Mouse (Mus musculus) heart, adult 11 months (tissue): ENCODE data around the gene Acp5.
"Not testable (repeated sequence)": the region's sequence is repeated elsewhere in the genome, so short reads cannot be mapped to it uniquely, and the experiment has no call there.

Source experiments
- DNase-seq: peaks from one replicate; pipeline ENCODE4 v3.0.0; 2022

Gene Acp5

DNA sequence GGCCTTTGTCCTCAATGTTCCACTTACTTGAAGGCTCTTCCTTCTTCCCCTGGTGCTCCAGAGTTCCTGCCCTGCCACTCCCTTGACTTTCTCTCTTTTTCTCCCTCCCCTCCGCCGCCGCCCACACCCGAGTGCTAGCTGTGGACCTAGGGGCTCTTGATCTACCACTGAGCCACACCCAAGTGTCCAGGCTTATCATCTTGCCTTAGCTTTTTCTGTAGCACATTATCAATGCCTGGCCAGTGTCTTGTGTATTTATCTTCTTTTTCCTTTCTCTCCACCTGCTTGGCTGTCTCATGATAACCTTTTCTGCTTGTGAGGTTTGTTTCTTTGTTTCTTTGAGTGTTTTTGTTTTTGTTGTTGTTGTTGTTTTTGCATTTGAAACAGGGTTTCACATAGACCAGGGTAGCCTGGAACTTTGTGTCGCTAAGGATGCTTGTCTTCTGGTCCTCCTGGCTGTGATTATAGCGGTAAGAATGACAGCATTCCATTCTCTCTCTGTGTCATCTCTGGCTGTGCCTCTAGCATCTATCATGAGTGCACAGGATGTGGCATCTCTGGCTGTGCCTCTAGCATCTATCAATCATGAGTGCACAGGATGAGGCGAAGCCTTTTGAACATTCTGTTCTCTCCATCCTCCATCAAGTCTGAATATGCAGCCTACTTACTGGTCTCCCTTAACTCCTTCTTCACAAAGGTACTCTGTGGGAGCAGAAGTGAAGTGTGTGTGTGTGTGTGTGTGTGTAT, at the start of gene Acp5:
Acp5 (minus strand) TSS at position 68 of the 747 bp plus-strand sequence.
- no peak for DNase-seq

GRCm38 (mm10) chr9:22172318-22172717, 36.8 kb upstream of the Acp5 start:
- DNase-seq: peak; percentile 57

DNA sequence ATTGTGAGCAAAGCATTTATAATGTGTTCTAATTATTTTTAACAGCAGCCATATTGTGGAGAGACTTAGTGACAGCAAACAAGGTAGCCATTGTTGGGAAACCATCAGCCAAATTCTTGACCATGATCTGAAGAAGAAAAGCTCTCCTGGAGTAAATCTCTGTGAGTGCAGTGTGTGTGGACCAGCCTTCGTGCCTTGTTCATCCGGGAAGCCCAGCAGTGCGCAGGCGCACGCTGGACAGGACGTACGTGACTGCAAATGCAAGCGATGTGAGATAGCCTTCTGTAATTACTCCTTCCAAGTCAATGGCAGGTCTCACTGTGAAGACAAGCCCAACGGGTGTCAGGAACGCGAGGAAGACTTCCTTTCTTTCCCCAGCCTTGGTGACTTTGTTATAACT, 33.8 kb upstream of the Acp5 start:
- peak; percentile 63 for DNase-seq

DNA sequence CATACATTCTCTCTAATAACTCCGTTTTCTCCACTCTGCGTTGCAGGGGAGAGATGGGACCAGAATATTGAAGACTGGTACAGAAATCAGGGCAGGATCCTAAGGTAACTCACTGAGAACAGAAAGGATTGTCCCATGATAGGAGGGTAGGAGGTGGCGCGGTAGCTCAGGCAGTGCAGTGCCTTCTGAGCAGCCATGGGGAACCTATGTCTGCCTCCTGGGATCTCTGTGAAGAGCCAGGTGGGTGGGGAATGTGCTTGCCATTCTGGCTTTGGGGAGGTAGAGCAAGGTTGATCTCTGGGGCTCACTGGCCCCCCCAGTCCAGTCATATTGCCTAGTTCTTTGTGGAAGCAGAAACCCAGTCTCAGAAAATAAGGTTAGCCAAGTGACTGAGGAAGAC, 32.2 kb upstream of the Acp5 start:
- peak; percentile 85 for DNase-seq

DNA sequence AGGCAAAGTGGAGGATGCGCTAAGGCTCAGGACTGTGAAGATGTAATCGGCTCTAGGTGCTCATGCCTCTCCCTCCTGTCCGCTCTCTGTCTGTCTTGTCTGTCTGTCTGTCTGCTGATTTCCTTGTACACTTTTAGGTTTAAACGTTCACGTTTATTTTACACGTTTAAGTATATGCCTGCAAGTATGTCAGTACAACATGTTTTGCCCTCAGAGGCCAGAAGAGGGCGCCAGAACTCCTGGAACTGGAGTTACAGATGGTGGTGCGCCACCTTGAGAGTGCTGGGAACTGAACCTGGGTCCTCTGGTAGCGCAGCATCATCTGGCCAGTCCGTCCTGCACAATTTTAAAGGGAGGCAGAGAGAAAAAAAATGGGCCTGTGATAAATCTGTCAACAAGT, 31.2 kb upstream of the Acp5 start:
- DNase-seq: peak; percentile 65

GRCm38 (mm10) chr9:22165964-22166363, 30.5 kb upstream of the Acp5 start:
- DNase-seq: no peak

- peak; percentile 94 for DNase-seq
Measured at GRCm38 (mm10) chr9:22164711-22165668, 29.5 kb upstream of the Acp5 start.

DNA sequence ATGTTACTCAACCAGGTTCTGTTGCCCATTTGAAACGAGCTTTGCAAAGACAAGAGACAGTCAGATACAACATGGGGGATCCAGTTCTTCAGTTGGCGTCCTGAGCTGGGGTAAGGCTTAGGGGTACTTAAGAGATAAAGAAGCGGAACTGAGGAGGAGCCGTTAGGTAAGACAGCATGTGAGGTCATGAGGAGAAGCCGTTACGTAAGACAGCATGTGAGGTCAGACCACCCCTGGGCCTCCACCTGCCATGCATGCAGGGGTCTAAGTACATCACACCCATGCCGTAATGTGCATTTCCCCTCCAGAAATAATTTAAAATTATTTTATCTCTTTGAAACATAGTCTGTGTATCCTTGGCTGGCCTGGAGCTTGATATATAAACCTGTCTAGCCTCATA, 27.4 kb upstream of the Acp5 start:
- no peak for DNase-seq

- no peak for DNase-seq
Measured at GRCm38 (mm10) chr9:22162305-22162704, 26.8 kb upstream of the Acp5 start.

DNA sequence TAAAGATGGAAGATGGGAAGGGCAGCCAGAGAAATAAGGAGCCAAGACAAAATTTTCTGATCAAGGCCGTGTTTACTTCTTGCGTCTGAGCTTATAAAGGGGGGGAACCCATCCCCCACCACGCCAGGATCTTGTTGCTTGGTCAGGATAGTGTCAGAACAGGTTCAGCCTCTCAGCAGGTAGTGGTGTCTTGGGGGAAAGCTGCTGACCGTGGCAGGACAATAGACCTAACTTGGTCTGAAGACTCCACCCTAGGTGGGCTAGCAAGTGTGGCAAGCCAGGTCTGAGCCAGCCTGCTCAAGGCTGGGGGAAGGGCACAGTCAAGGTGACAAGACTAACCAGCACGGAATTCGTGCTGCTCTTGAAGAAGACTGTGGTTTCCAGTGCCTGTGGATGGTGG, 25.8 kb upstream of the Acp5 start:
- no peak for DNase-seq

- DNase-seq: peak; percentile 89
Measured at GRCm38 (mm10) chr9:22157516-22158265, 22.2 kb upstream of the Acp5 start.

- DNase-seq: peak; percentile 100
Measured at GRCm38 (mm10) chr9:22156497-22157245, 21.2 kb upstream of the Acp5 start, which contains the start of gene Pigyl. Pigyl (plus strand) TSS chr9:22156846.

- peak; percentile 91 for DNase-seq
Measured at GRCm38 (mm10) chr9:22155614-22156013, 20.1 kb upstream of the Acp5 start.

DNA sequence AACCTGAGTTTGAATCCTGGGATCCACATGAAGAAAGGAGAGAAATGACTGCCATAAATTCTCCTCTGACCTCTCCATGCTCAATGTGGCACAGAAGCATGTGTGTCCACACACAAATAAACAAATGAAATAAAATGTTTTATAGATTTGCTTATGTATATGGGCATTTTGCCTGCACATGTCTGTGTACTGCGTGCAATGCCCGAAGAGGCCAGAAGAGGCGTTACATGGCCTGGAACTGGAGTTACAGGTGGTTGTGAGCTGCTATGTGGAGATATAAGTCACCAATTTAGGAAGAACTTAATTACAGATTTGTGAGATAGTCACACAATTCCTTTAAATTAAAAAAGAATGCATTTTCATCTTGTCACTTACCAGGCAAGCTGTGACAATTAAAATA, 18.3 kb upstream of the Acp5 start:
- DNase-seq: no peak

GRCm38 (mm10) chr9:22150946-22151345, 15.4 kb upstream of the Acp5 start:
- DNase-seq: no peak

DNA sequence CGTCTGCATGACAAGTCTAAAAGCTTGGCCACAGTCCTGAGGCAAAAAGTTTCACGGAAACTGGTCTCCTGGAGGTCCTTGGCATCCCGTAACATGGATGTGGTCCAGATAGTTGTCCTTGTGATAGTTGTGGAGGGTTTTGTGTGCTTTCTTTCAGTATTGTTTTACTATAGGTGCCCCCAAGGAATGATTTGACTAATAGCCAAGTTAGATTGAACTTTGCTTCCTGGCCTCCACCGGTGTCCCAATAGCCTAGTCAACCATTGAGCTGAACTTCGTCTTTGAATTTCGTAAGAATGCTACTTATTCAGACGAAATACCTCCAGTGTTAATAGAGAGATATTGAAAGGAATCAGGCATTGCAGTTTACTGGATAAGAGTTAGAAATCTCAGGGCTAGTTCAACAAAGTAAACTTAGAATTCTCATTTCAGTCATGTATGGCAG, 14.8 kb upstream of the Acp5 start:
- DNase-seq: not testable (repeated sequence)

DNA sequence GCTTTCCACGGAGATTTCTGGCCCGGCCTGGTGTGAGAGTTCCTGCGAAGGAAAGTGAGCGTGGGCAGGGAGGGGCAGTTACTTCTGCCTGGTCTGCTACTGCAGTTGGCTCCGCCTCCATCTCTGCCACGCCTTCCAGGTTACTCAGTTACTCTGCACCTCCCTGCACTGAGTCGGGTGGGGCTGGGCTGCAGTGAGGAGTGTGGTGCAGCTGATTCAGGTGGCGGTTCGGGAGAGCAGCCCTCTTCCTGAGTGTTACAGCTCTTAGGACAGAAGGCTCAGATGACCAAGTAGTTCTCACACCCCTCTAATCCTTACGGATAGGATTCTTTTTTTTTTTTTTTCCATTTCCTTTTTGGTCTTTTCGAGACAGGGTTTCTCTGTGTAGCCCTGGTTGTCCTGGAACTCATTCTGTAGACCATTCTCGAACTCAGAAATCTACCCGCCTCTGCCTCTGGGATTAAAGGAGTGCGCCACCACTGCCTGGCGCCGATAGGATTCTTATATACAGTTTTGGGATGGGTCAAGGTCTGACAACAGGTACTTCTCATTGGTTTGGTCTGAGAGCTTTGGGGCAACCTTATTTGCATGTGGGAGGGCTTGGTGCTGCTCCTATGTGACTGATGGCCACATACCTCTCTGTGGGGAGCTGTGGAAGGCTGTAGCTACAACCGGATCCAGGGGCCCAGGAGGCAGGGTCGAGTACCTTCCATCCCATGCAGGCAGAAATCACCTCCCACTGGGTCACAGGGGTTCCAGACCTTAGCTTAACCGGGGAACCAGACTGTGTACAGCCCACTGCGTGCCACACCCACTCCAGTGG, 14.1 kb upstream of the Acp5 start:
- no peak for DNase-seq

- no peak for DNase-seq
Measured at GRCm38 (mm10) chr9:22144304-22144965, 8.9 kb upstream of the Acp5 start.

GRCm38 (mm10) chr9:22143108-22144037, 7.9 kb upstream of the Acp5 start:
- DNase-seq: no peak

GRCm38 (mm10) chr9:22139746-22140145, 4.2 kb upstream of the Acp5 start:
- DNase-seq: no peak
